Mouse (Mus musculus) stomach, embryonic 15.5 days (tissue): ENCODE measurements around the gene Dck. TPM values are rescaled to one million over a fixed set of nuclear protein-coding genes. Genes with fewer than 3 reads are reported as not detected.

Experiments
- ATAC-seq: fragments of 200-750 bp; cut with Nextera tagmentation; 2 replicates; pipeline ENCODE4 v1.8.0; 2017; ENCODE audit warnings: low read depth, moderate number of reproducible peaks, moderate TSS enrichment; ENCODE audit not compliant: insufficient read depth, low FRiP score
- H3K27ac ChIP-seq: fragments of 300-500 bp; sonication (generic); 2 replicates; pipeline ENCODE4 v1.5.1; 2015; ENCODE audit warnings: mild to moderate bottlenecking, inconsistent platforms
- H3K27me3 ChIP-seq: fragments of 300-500 bp; sonication (generic); replicated peaks from 2 replicates; pipeline ENCODE4 v1.6.1; 2015; ENCODE audit warnings: inconsistent platforms
- H3K36me3 ChIP-seq: fragments of 300-500 bp; sonication (generic); 2 replicates; pipeline ENCODE4 v1.6.1; 2015; ENCODE audit warnings: inconsistent platforms
- H3K4me1 ChIP-seq: fragments of 300-500 bp; sonication (generic); 2 replicates; pipeline ENCODE4 v1.6.1; 2015; ENCODE audit warnings: inconsistent platforms
- H3K4me2 ChIP-seq: fragments of 300-500 bp; sonication (generic); 2 replicates; pipeline ENCODE4 v1.6.1; 2015; ENCODE audit warnings: mild to moderate bottlenecking, inconsistent platforms
- H3K4me3 ChIP-seq: fragments of 300-500 bp; sonication (generic); replicated peaks from 2 replicates; pipeline ENCODE4 v1.5.1; 2015; ENCODE audit warnings: inconsistent platforms
- H3K9ac ChIP-seq: fragments of 300-500 bp; sonication (generic); 2 replicates; pipeline ENCODE4 v1.6.1; 2015; ENCODE audit warnings: inconsistent platforms
- H3K9me3 ChIP-seq: fragments of 300-500 bp; sonication (generic); 2 replicates; pipeline ENCODE4 v1.6.1; 2016; ENCODE audit warnings: inconsistent platforms
- WGBS: fragments of 180-500 bp; shearing (Covaris S2); methylation state at CpG from one replicate; pipeline ENCODE4 v1.1.7; 2015; 5-methylcytosine and 5-hydroxymethylcytosine counted together
- polyA plus RNA-seq: library from polyadenylated mRNA; unstranded; fragments of >200 nt; fragmentation: Nextera tagmentation; extraction: Ambion mirVana; gene quantifications from 2 replicates; pipeline ENCODE4 v1.2.1, GENCODE M21; 2015

Dck gene
- polyA plus RNA-seq, 1 experiment from 2014 or later = 44.6 TPM

DNA sequence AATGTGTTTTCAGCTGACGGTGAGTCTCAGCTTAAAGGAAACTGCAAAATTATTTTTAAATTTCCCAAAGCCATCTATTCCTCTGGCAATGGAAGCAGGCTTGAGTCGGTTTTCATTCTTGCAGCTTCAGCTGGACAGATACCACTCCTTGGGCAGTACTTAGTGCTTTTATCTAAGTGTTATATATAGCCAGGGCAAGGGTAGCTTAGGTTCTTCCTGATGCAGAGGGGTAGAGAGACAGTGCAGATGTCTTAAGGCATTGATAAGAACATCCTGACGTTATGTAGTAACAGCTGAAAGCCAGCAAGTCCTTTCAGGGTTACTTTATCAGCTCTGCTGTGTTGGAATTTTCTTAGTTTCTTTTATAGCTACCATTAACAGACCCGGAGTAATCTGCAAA lies 66.1 kb downstream of the Dck start:
- 57% methylated on average over 4 of the region's 4 CpGs for WGBS
- Histone ChIP-seq H3K4me1 (no peaks in the 10 kb centered on the region), H3K9ac (no peak overlapping the region), H3K36me3 (no peaks in the 10 kb centered on the region), H3K4me3 (no peak overlapping the region), H3K27ac (no peak overlapping the region), H3K27me3 (no peaks in the 10 kb centered on the region), H3K9me3 (no peaks in the 10 kb centered on the region), H3K4me2 (no peak overlapping the region)
- no peak for ATAC-seq

DNA sequence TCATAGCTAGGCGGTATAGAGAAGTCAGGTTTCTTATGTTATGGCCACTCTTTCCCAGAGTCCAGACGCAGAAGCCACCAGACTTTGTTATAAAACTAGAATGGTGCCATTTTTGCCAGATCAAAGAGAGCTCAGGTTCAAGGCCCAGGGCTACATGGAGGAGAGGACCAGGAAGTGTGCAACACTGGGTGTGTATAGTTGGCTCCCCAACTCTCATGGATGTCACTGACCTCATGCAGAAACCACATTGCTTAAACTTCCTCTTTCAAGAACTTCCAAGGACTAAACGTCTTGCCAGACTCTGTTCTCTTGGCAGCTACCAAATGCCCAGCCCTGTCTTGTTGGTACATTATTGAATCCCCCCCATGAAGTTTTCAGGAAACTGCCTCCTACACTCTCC lies 67.1 kb downstream of the Dck start:
- Histone ChIP-seq H3K9ac (no peak overlapping the region), H3K9me3 (no peaks in the 10 kb centered on the region), H3K27ac (no peak overlapping the region), H3K36me3 (no peaks in the 10 kb centered on the region), H3K4me2 (no peak overlapping the region), H3K4me1 (no peaks in the 10 kb centered on the region), H3K27me3 (no peaks in the 10 kb centered on the region), H3K4me3 (no peak overlapping the region)
- no peak for ATAC-seq
- 85% methylated on average over 3 of the region's 3 CpGs for WGBS

Other genes with a start within 250 kb of the Dck start
- gene Jchain, start 237.1 kb upstream of the Dck start, polyA plus RNA-seq = 0.19 and 0.27 TPM in 2 replicates
- gene Utp3, start 210.5 kb upstream of the Dck start, polyA plus RNA-seq = 62.6 and 65.5 TPM in 2 replicates
- gene Rufy3, start 200.0 kb upstream of the Dck start, polyA plus RNA-seq = 16.8 and 18.3 TPM in 2 replicates
- 51.0 and 51.4 TPM in 2 replicates for gene Grsf1, start 88.8 kb upstream of the Dck start, polyA plus RNA-seq
- 11.7 and 12.9 TPM in 2 replicates for gene Mob1b, start 44.1 kb upstream of the Dck start, polyA plus RNA-seq
- gene Slc4a4, start 121.8 kb downstream of the Dck start, polyA plus RNA-seq = 4.3 and 4.4 TPM in 2 replicates